Mouse (Mus musculus): ENCODE results near the gene Strap.
"Not testable (repeated sequence)": the region's sequence is repeated elsewhere in the genome, so short reads cannot be mapped to it uniquely, and the experiment has no call there.

The Strap gene

GRCm38 (mm10) chr6:137699434-137699833 is 35.4 kb upstream of the Strap start:
- H3K4me1 ChIP-seq (replicated peaks; ENCODE audit: low read depth, low read length) = 0 out of 2 replicates have a peak, but pooled peaks cover 2% of the 10 kb centered on the region
- TF ChIP-seq POU5F1 (IDR thresholded peaks at IDR 0.05; ENCODE audit: borderline replicate concordance, low read length) (no peak), NANOG (IDR thresholded peaks at IDR 0.05; ENCODE audit: borderline replicate concordance, low read length) (no peak), CTCF (conservative IDR thresholded peaks at IDR 0.05; ENCODE audit: low read length) (no peak)
- no peaks in the 10 kb centered on the region; the same call in 1 of the 2 replicates for H3K9me3 ChIP-seq (ENCODE audit: low read length)
- H3K36me3 ChIP-seq (ENCODE audit: insufficient read depth, low read length) = no peaks in the 10 kb centered on the region
- no peak overlapping the region for H3K4me3 ChIP-seq (replicated peaks; ENCODE audit: low read length)
- H3K27me3 ChIP-seq (ENCODE audit: insufficient read depth, low read length) = no peaks in the 10 kb centered on the region

- no peaks in the 10 kb centered on the region; the same call in 1 of the 2 replicates for H3K9me3 ChIP-seq (ENCODE audit: low read length)
- no peaks in the 10 kb centered on the region for H3K27me3 ChIP-seq (ENCODE audit: insufficient read depth, low read length)
- no peak overlapping the region for H3K4me3 ChIP-seq (replicated peaks; ENCODE audit: low read length)
- TF ChIP-seq POU5F1 (IDR thresholded peaks at IDR 0.05; ENCODE audit: borderline replicate concordance, low read length) = no peak
- TF ChIP-seq NANOG (IDR thresholded peaks at IDR 0.05; ENCODE audit: borderline replicate concordance, low read length) = no peak
- no peak for TF ChIP-seq CTCF (conservative IDR thresholded peaks at IDR 0.05; ENCODE audit: low read length)
- H3K36me3 ChIP-seq (ENCODE audit: insufficient read depth, low read length) = no peaks in the 10 kb centered on the region
- peaks cover 5% of the 10 kb centered on the region; the same call in 1 of the 2 replicates for H3K4me1 ChIP-seq (replicated peaks; ENCODE audit: low read depth, low read length)
These were observed 32.7 kb upstream of the Strap start for GRCm38 (mm10) chr6:137702186-137702585.

- Histone ChIP-seq H3K4me1 (replicated peaks; ENCODE audit: low read depth, low read length) (peaks cover 5% of the 10 kb centered on the region; the same call in 1 of the 2 replicates), H3K36me3 (ENCODE audit: insufficient read depth, low read length) (no peaks in the 10 kb centered on the region), H3K27me3 (ENCODE audit: insufficient read depth, low read length) (no peaks in the 10 kb centered on the region), H3K9me3 (ENCODE audit: low read length) (peaks cover 4% of the 10 kb centered on the region), H3K4me3 (replicated peaks; ENCODE audit: low read length) (no peak overlapping the region)
- no peak for TF ChIP-seq NANOG (IDR thresholded peaks at IDR 0.05; ENCODE audit: borderline replicate concordance, low read length)
These were observed 32.0 kb upstream of the Strap start for GRCm38 (mm10) chr6:137702918-137703317.

GRCm38 (mm10) chr6:137703431-137703830 is 31.4 kb upstream of the Strap start:
- H3K4me1 ChIP-seq (replicated peaks; ENCODE audit: low read depth, low read length) = peaks cover 5% of the 10 kb centered on the region; the same call in 1 of the 2 replicates
- H3K4me3 ChIP-seq (replicated peaks; ENCODE audit: low read length) = no peak overlapping the region
- H3K9me3 ChIP-seq (ENCODE audit: low read length) = peaks cover 6% of the 10 kb centered on the region
- TF ChIP-seq POU5F1 (IDR thresholded peaks at IDR 0.05; ENCODE audit: borderline replicate concordance, low read length) (no peak), CTCF (conservative IDR thresholded peaks at IDR 0.05; ENCODE audit: low read length) (no peak), NANOG (IDR thresholded peaks at IDR 0.05; ENCODE audit: borderline replicate concordance, low read length) (no peak)
- H3K27me3 ChIP-seq (ENCODE audit: insufficient read depth, low read length) = no peaks in the 10 kb centered on the region
- no peaks in the 10 kb centered on the region for H3K36me3 ChIP-seq (ENCODE audit: insufficient read depth, low read length)

- H3K4me1 ChIP-seq (replicated peaks; ENCODE audit: low read depth, low read length) = peaks cover 5% of the 10 kb centered on the region; the same call in 1 of the 2 replicates
- H3K9me3 ChIP-seq (ENCODE audit: low read length) = peaks cover 12% of the 10 kb centered on the region
- no peaks in the 10 kb centered on the region for H3K36me3 ChIP-seq (ENCODE audit: insufficient read depth, low read length)
- no peak overlapping the region for H3K4me3 ChIP-seq (replicated peaks; ENCODE audit: low read length)
- TF ChIP-seq NANOG (IDR thresholded peaks at IDR 0.05; ENCODE audit: borderline replicate concordance, low read length) = no peak
- TF ChIP-seq CTCF (conservative IDR thresholded peaks at IDR 0.05; ENCODE audit: low read length) = no peak
- TF ChIP-seq POU5F1 (IDR thresholded peaks at IDR 0.05; ENCODE audit: borderline replicate concordance, low read length) = no peak
- H3K27me3 ChIP-seq (ENCODE audit: insufficient read depth, low read length) = no peaks in the 10 kb centered on the region
These were observed 30.5 kb upstream of the Strap start for GRCm38 (mm10) chr6:137704300-137704939.

GRCm38 (mm10) chr6:137706209-137706608 is 28.7 kb upstream of the Strap start:
- peaks cover 21% of the 10 kb centered on the region for H3K9me3 ChIP-seq (ENCODE audit: low read length)
- H3K36me3 ChIP-seq (ENCODE audit: insufficient read depth, low read length) = no peaks in the 10 kb centered on the region
- TF ChIP-seq NANOG (IDR thresholded peaks at IDR 0.05; ENCODE audit: borderline replicate concordance, low read length) = no peak
- no peak for TF ChIP-seq POU5F1 (IDR thresholded peaks at IDR 0.05; ENCODE audit: borderline replicate concordance, low read length)
- no peak for TF ChIP-seq CTCF (conservative IDR thresholded peaks at IDR 0.05; ENCODE audit: low read length)
- H3K4me1 ChIP-seq (replicated peaks; ENCODE audit: low read depth, low read length) = peaks cover 5% of the 10 kb centered on the region; the same call in 1 of the 2 replicates
- no peaks in the 10 kb centered on the region for H3K27me3 ChIP-seq (ENCODE audit: insufficient read depth, low read length)
- no peak overlapping the region for H3K4me3 ChIP-seq (replicated peaks; ENCODE audit: low read length)

GRCm38 (mm10) chr6:137708726-137709405 is 26.0 kb upstream of the Strap start:
- H3K4me3 ChIP-seq (replicated peaks; ENCODE audit: low read length); H3K36me3 ChIP-seq (ENCODE audit: insufficient read depth, low read length); H3K4me1 ChIP-seq (replicated peaks; ENCODE audit: low read depth, low read length); H3K27me3 ChIP-seq (ENCODE audit: insufficient read depth, low read length): not testable (repeated sequence)
- peaks cover 21% of the 10 kb centered on the region for H3K9me3 ChIP-seq (ENCODE audit: low read length)

- H3K4me3 ChIP-seq (replicated peaks; ENCODE audit: low read length) = no peak overlapping the region
- H3K36me3 ChIP-seq (ENCODE audit: insufficient read depth, low read length) = no peaks in the 10 kb centered on the region
- H3K4me1 ChIP-seq (replicated peaks; ENCODE audit: low read depth, low read length) = no peaks in the 10 kb centered on the region
- no peaks in the 10 kb centered on the region for H3K27me3 ChIP-seq (ENCODE audit: insufficient read depth, low read length)
- peaks cover 21% of the 10 kb centered on the region for H3K9me3 ChIP-seq (ENCODE audit: low read length)
- TF ChIP-seq NANOG (IDR thresholded peaks at IDR 0.05; ENCODE audit: borderline replicate concordance, low read length) (no peak), CTCF (conservative IDR thresholded peaks at IDR 0.05; ENCODE audit: low read length) (no peak), POU5F1 (IDR thresholded peaks at IDR 0.05; ENCODE audit: borderline replicate concordance, low read length) (no peak)
These were observed 24.5 kb upstream of the Strap start for GRCm38 (mm10) chr6:137710179-137711037.
